Mouse (Mus musculus): Measurements from ENCODE around the gene Aars. TPM values are rescaled to one million over a fixed set of nuclear protein-coding genes. Genes with fewer than 3 reads are reported as not detected.
"Not testable (repeated sequence)": the region's sequence is repeated elsewhere in the genome, so short reads cannot be mapped to it uniquely, and the experiment has no call there.

Aars gene
- polyA plus RNA-seq, 1 experiment from 2014 or later, result 49.3 TPM

GRCm38 (mm10) chr8:111079461-111079860 is 46.5 kb downstream of the Aars start:
- H3K9me3 ChIP-seq (replicated peaks), result no peaks in the 10 kb centered on the region
- no peaks in the 10 kb centered on the region for H3K36me3 ChIP-seq
- H3K9ac ChIP-seq, result no peak overlapping the region
- no peak overlapping the region for H3K4me2 ChIP-seq
- peaks cover 14% of the 10 kb centered on the region; the same call in 1 of the 2 replicates for H3K4me1 ChIP-seq (replicated peaks)
- H3K27ac ChIP-seq (ENCODE audit: poor library complexity, severe bottlenecking), result no peak overlapping the region
- 63% methylated on average over 5 of the region's 5 CpGs for WGBS
- peaks cover 9% of the 10 kb centered on the region for H3K27me3 ChIP-seq (replicated peaks)
- ATAC-seq (ENCODE audit: insufficient number of reproducible peaks, low FRiP score), result no peak
- no peak overlapping the region for H3K4me3 ChIP-seq

GRCm38 (mm10) chr8:111079861-111080271 is 46.9 kb downstream of the Aars start:
- WGBS, result 33% methylated on average over 6 of the region's 6 CpGs
- H3K36me3 ChIP-seq, result no peaks in the 10 kb centered on the region
- H3K9me3 ChIP-seq (replicated peaks), result no peaks in the 10 kb centered on the region
- peaks cover 14% of the 10 kb centered on the region; the same call in 1 of the 2 replicates for H3K4me1 ChIP-seq (replicated peaks)
- H3K27me3 ChIP-seq (replicated peaks), result peaks cover 9% of the 10 kb centered on the region
- no peak overlapping the region for H3K4me3 ChIP-seq
- no peak overlapping the region for H3K9ac ChIP-seq
- no peak overlapping the region for H3K4me2 ChIP-seq
- ATAC-seq (ENCODE audit: insufficient number of reproducible peaks, low FRiP score), result no peak
- no peak overlapping the region for H3K27ac ChIP-seq (ENCODE audit: poor library complexity, severe bottlenecking)

- no peak for ATAC-seq (ENCODE audit: insufficient number of reproducible peaks, low FRiP score)
- Histone ChIP-seq H3K27me3 (replicated peaks) (peaks cover 9% of the 10 kb centered on the region), H3K4me2 (no peak overlapping the region), H3K9me3 (replicated peaks) (no peaks in the 10 kb centered on the region), H3K9ac (no peak overlapping the region), H3K27ac (ENCODE audit: poor library complexity, severe bottlenecking) (no peak overlapping the region), H3K4me3 (no peak overlapping the region), H3K4me1 (replicated peaks) (peaks cover 14% of the 10 kb centered on the region; the same call in 1 of the 2 replicates), H3K36me3 (no peaks in the 10 kb centered on the region)
- WGBS, result 63% methylated on average over 12 of the region's 12 CpGs
Measured at GRCm38 (mm10) chr8:111081580-111082258, 48.8 kb downstream of the Aars start.

- not testable (repeated sequence) for H3K9me3 ChIP-seq (replicated peaks); H3K9ac ChIP-seq; H3K4me2 ChIP-seq; H3K27ac ChIP-seq (ENCODE audit: poor library complexity, severe bottlenecking); H3K27me3 ChIP-seq (replicated peaks); H3K4me3 ChIP-seq; ATAC-seq (ENCODE audit: insufficient number of reproducible peaks, low FRiP score); H3K36me3 ChIP-seq
- H3K4me1 ChIP-seq (replicated peaks), result peaks cover 14% of the 10 kb centered on the region; the same call in 1 of the 2 replicates
- WGBS, result 79% methylated on average over 5 of the region's 5 CpGs
Measured at GRCm38 (mm10) chr8:111083936-111084335, 51.0 kb downstream of the Aars start.

- WGBS, result 1% methylated on average over 2 of the region's 2 CpGs
- Histone ChIP-seq H3K4me1 (replicated peaks) (peaks cover 4% of the 10 kb centered on the region), H3K4me2 (no peak overlapping the region), H3K9me3 (replicated peaks) (no peaks in the 10 kb centered on the region), H3K36me3 (no peaks in the 10 kb centered on the region), H3K27ac (ENCODE audit: poor library complexity, severe bottlenecking) (no peak overlapping the region), H3K27me3 (replicated peaks) (no peaks in the 10 kb centered on the region), H3K4me3 (no peak overlapping the region), H3K9ac (no peak overlapping the region)
- ATAC-seq (ENCODE audit: insufficient number of reproducible peaks, low FRiP score), result no peak
Measured at GRCm38 (mm10) chr8:111090126-111090525, 57.2 kb downstream of the Aars start.

- Histone ChIP-seq H3K4me3 (no peak overlapping the region), H3K9ac (no peak overlapping the region), H3K4me2 (no peak overlapping the region), H3K27me3 (replicated peaks) (no peaks in the 10 kb centered on the region), H3K27ac (ENCODE audit: poor library complexity, severe bottlenecking) (no peak overlapping the region; the same call in 1 of the 2 replicates), H3K9me3 (replicated peaks) (no peaks in the 10 kb centered on the region), H3K36me3 (no peaks in the 10 kb centered on the region), H3K4me1 (replicated peaks) (peaks cover 17% of the 10 kb centered on the region)
- 70% methylated on average over 7 of the region's 7 CpGs for WGBS
- ATAC-seq (ENCODE audit: insufficient number of reproducible peaks, low FRiP score), result no peak
Measured at GRCm38 (mm10) chr8:111091706-111092105, 58.8 kb downstream of the Aars start.

GRCm38 (mm10) chr8:111092326-111092725 is 59.4 kb downstream of the Aars start, which contains the start of gene Clec18a:
Clec18a (minus strand) TSS chr8:111092426.
- H3K4me1 ChIP-seq (replicated peaks), result peaks cover 17% of the 10 kb centered on the region
- not testable (repeated sequence) for H3K9me3 ChIP-seq (replicated peaks); H3K36me3 ChIP-seq; H3K27ac ChIP-seq (ENCODE audit: poor library complexity, severe bottlenecking); ATAC-seq (ENCODE audit: insufficient number of reproducible peaks, low FRiP score); H3K4me2 ChIP-seq; H3K4me3 ChIP-seq; H3K9ac ChIP-seq; H3K27me3 ChIP-seq (replicated peaks)
- 81% methylated on average over 6 of the region's 6 CpGs for WGBS

GRCm38 (mm10) chr8:111093865-111094718 is 61.1 kb downstream of the Aars start, which contains the start of gene Pdpr:
Pdpr (plus strand) TSS chr8:111094630.
- peaks cover 17% of the 10 kb centered on the region for H3K4me1 ChIP-seq (replicated peaks)
- H3K4me2 ChIP-seq, result peak within 1 kb of the TSS; percentile 91
- H3K36me3 ChIP-seq, result no peaks in the 10 kb centered on the region
- H3K4me3 ChIP-seq, result peak within 1 kb of the TSS; percentile 85
- H3K27ac ChIP-seq (ENCODE audit: poor library complexity, severe bottlenecking), result peak within 1 kb of the TSS; percentile 58
- H3K9me3 ChIP-seq (replicated peaks), result no peaks in the 10 kb centered on the region
- peak within 1 kb of the TSS; percentile 84 for H3K9ac ChIP-seq
- ATAC-seq (ENCODE audit: insufficient number of reproducible peaks, low FRiP score), result peak; percentile 94
- no peaks in the 10 kb centered on the region for H3K27me3 ChIP-seq (replicated peaks)
- WGBS, result 5% methylated on average over 58 of the region's 72 CpGs

- H3K4me2 ChIP-seq, result peak overlapping the region; percentile 91
- peak overlapping the region; percentile 33 for H3K27ac ChIP-seq (ENCODE audit: poor library complexity, severe bottlenecking)
- under 1% methylated on average over 65 of the region's 69 CpGs for WGBS
Measured at GRCm38 (mm10) chr8:111094719-111095302, 61.9 kb downstream of the Aars start.

More at GRCm38 (mm10) chr8:111094719-111095302, 61.9 kb downstream of the Aars start:
- not testable (repeated sequence) for H3K36me3 ChIP-seq; H3K9me3 ChIP-seq (replicated peaks); H3K27me3 ChIP-seq (replicated peaks)
- Histone ChIP-seq H3K4me1 (replicated peaks) (peaks cover 17% of the 10 kb centered on the region), H3K9ac (peak overlapping the region; percentile 84), H3K4me3 (peak overlapping the region; percentile 85)
- peak; percentile 76 for ATAC-seq (ENCODE audit: insufficient number of reproducible peaks, low FRiP score)

Measured in heart, embryonic 12.5 days (tissue).